Mouse (Mus musculus): ENCODE data around the gene Cdk6.

- TF ChIP-seq POLR2A (IDR thresholded peaks at IDR 0.05; ENCODE audit: insufficient read length, low read depth), result no peak
- no peak for TF ChIP-seq POLR2AphosphoS2 (IDR thresholded peaks at IDR 0.05; ENCODE audit: insufficient read length, low read depth)
- TF ChIP-seq SRF (IDR thresholded peaks at IDR 0.05; ENCODE audit: control insufficient read depth, insufficient read length, low read depth), result no peak
- no peak for TF ChIP-seq MYOG (IDR thresholded peaks at IDR 0.05; ENCODE audit: control insufficient read depth in 1 of 3, insufficient read depth in 1 of 3, insufficient read length in 2 of 3, low read depth in 2 of 3)
- TF ChIP-seq TCF12 (IDR thresholded peaks at IDR 0.05; ENCODE audit: insufficient read depth, poor library complexity, severe bottlenecking), result no peak
- no peak for TF ChIP-seq MYOD1 (IDR thresholded peaks at IDR 0.05; ENCODE audit: control insufficient read depth in 1 of 3, insufficient read length in 2 of 3, low read depth in 2 of 3)
- no peak for TF ChIP-seq E2F4 (IDR thresholded peaks at IDR 0.05; ENCODE audit: insufficient read depth)
- no peak for TF ChIP-seq USF1 (IDR thresholded peaks at IDR 0.05; ENCODE audit: low read depth)
- no peak for TF ChIP-seq REST (IDR thresholded peaks at IDR 0.05; ENCODE audit: insufficient read depth, insufficient read length)
- TF ChIP-seq MAX (IDR thresholded peaks at IDR 0.05; ENCODE audit: low read depth), result no peak
Measured at GRCm38 (mm10) chr5:3320225-3320624, 21.1 kb upstream of the Cdk6 start.

Data from myocyte (in vitro differentiated cells).